Mouse (Mus musculus) liver, embryonic 14.5 days (tissue): Measurements from ENCODE around the gene Mgat4c. TPM values are rescaled to one million over a fixed set of nuclear protein-coding genes. Genes with fewer than 3 reads are reported as not detected.

Source experiments
- ATAC-seq: fragments of 200-750 bp; cut with Nextera tagmentation; 2 replicates; pipeline ENCODE4 v1.8.0; 2017; ENCODE audit warnings: moderate number of reproducible peaks, mild to moderate bottlenecking, moderate library complexity; ENCODE audit not compliant: insufficient read depth
- DNase-seq, 3 experiments: peaks; one replicate each; pipeline ENCODE4 v3.0.0-alpha.2; 2012 to 2013; ENCODE audit warnings: low read depth in 3 of 3, low spot score in 3 of 3
- H3K27ac ChIP-seq: fragments of 300-500 bp; sonication (generic); 2 replicates; pipeline ENCODE4 v1.5.1; 2014; ENCODE audit warnings: moderate library complexity, mild to moderate bottlenecking, control low read depth, inconsistent platforms
- H3K27me3 ChIP-seq: fragments of 300-500 bp; sonication (generic); 2 replicates; pipeline ENCODE4 v1.6.1; 2014; ENCODE audit warnings: mild to moderate bottlenecking, low read length, moderate library complexity; ENCODE audit not compliant: control insufficient read depth, insufficient read depth
- H3K36me3 ChIP-seq: fragments of 300-500 bp; sonication (generic); replicated peaks from 2 replicates; pipeline ENCODE4 v1.6.1; 2014; ENCODE audit warnings: low read depth; ENCODE audit not compliant: control insufficient read depth, insufficient read depth
- H3K4me1 ChIP-seq, 2 experiments: fragments of 200-500 bp in 1 of 2; fragments of 300-500 bp in 1 of 2; sonication (generic) in 1 of 2; replicated peaks; 2 replicates each; pipeline ENCODE4 v1.6.1; 2012 to 2014; ENCODE audit warnings: antibody characterized with exemption in 1 of 2, inconsistent platforms in 1 of 2, low read length in 1 of 2; ENCODE audit not compliant: control insufficient read depth in 2 of 2, insufficient read depth in 2 of 2
- H3K4me2 ChIP-seq: fragments of 300-500 bp; sonication (generic); 2 replicates; pipeline ENCODE4 v1.6.1; 2014; ENCODE audit warnings: low read depth, mild to moderate bottlenecking, control low read depth, moderate library complexity
- H3K4me3 ChIP-seq, 2 experiments: fragments of 200-500 bp in 1 of 2; fragments of 300-500 bp in 1 of 2; sonication (generic) in 1 of 2; 2 replicates each; pipeline ENCODE4 v1.5.1; 2012 to 2014; ENCODE audit warnings: low read depth in 2 of 2, low read length in 2 of 2, mild to moderate bottlenecking in 2 of 2, control low read depth in 1 of 2, inconsistent platforms in 1 of 2, moderate library complexity in 1 of 2; ENCODE audit not compliant: insufficient read depth in 1 of 2
- H3K9ac ChIP-seq: fragments of 300-500 bp; sonication (generic); replicated peaks from 2 replicates; pipeline ENCODE4 v1.6.1; 2014; ENCODE audit warnings: mild to moderate bottlenecking, control low read depth, moderate library complexity
- H3K9me3 ChIP-seq: fragments of 300-500 bp; sonication (generic); 2 replicates; pipeline ENCODE4 v1.6.1; 2016; ENCODE audit warnings: low read length, mixed read lengths; ENCODE audit not compliant: control insufficient read depth
- CTCF ChIP-seq: IDR thresholded peaks from 2 replicates; pipeline ENCODE4 v1.5.1; 2016; ENCODE audit warnings: antibody characterized with exemption, low read depth, control low read depth
- EP300 ChIP-seq: IDR thresholded peaks from 2 replicates; pipeline ENCODE4 v1.6.1; 2016; ENCODE audit warnings: antibody characterized with exemption, low read depth
- WGBS: fragments of 180-500 bp; shearing (Covaris S2); extraction: QIAGEN DNeasy Blood & Tissue Kit; methylation state at CpG from one replicate; pipeline ENCODE4 v1.1.7; 2014; ENCODE audit not compliant: insufficient replicate concordance; 5-methylcytosine and 5-hydroxymethylcytosine counted together
- polyA plus RNA-seq, 2 experiments: library from polyadenylated mRNA; depleted of rRNA in 1 of 2; stranded (reverse) in 1 of 2; unstranded in 1 of 2; fragments of >200 nt; fragmentation: Nextera tagmentation in 1 of 2; extraction: Ambion mirVana in 1 of 2; gene quantifications; 2 replicates each; pipeline versions ENCODE4 v1.2.1 to v1.2.3; 2012 to 2014

The Mgat4c gene
- polyA plus RNA-seq (2012; rRNA removed) (not detected in 2 replicates), polyA plus RNA-seq (2014; fragmentation: Nextera tagmentation; extraction: Ambion mirVana) (not detected in 2 replicates)

GRCm38 (mm10) chr10:101681437-101681912 is at the start of gene Mgat4c:
Mgat4c (plus strand) TSS chr10:101681487.
- Histone ChIP-seq H3K4me3 (no peak within 1 kb of the TSS), H3K36me3 (no peaks in the 10 kb centered on the region), H3K4me2 (no peak within 1 kb of the TSS), H3K9me3 (no peaks in the 10 kb centered on the region), H3K27me3 (no peaks in the 10 kb centered on the region), H3K27ac (no peak within 1 kb of the TSS), H3K9ac (no peak within 1 kb of the TSS), H3K4me1 (no peaks in the 10 kb centered on the region)
- no peak for ATAC-seq
- TF ChIP-seq EP300: no peak
- no peak for TF ChIP-seq CTCF
- no peak for DNase-seq
- WGBS: 63% methylated on average over 6 of the region's 6 CpGs

GRCm38 (mm10) chr10:101635266-101635665 is 46.0 kb upstream of the Mgat4c start:
- DNase-seq: no peak
- Histone ChIP-seq H3K27me3 (no peaks in the 10 kb centered on the region), H3K4me3 (no peak overlapping the region), H3K36me3 (no peaks in the 10 kb centered on the region), H3K27ac (no peak overlapping the region), H3K9ac (no peak overlapping the region), H3K9me3 (no peaks in the 10 kb centered on the region), H3K4me2 (no peak overlapping the region), H3K4me1 (no peaks in the 10 kb centered on the region)
- ATAC-seq: no peak
- TF ChIP-seq CTCF (no peak), EP300 (no peak)
- WGBS: 52% methylated on average over 6 of the region's 6 CpGs

GRCm38 (mm10) chr10:101641048-101641447 is 40.2 kb upstream of the Mgat4c start:
- ATAC-seq (no peak), DNase-seq (no peak)
- Histone ChIP-seq H3K27me3 (no peaks in the 10 kb centered on the region), H3K9ac (no peak overlapping the region), H3K4me3 (no peak overlapping the region), H3K9me3 (no peaks in the 10 kb centered on the region), H3K36me3 (no peaks in the 10 kb centered on the region), H3K4me1 (no peaks in the 10 kb centered on the region), H3K27ac (no peak overlapping the region), H3K4me2 (no peak overlapping the region)
- 55% methylated on average over 2 of the region's 2 CpGs for WGBS
- TF ChIP-seq EP300 (no peak), CTCF (no peak)

- no peak overlapping the region for H3K4me2 ChIP-seq
- H3K9ac ChIP-seq: no peak overlapping the region
- TF ChIP-seq EP300 (no peak), CTCF (no peak)
- no peaks in the 10 kb centered on the region for H3K36me3 ChIP-seq
- no peak overlapping the region for H3K4me3 ChIP-seq
- H3K27me3 ChIP-seq: no peaks in the 10 kb centered on the region
- no peak for ATAC-seq
- H3K4me1 ChIP-seq: no peaks in the 10 kb centered on the region
- no peak overlapping the region for H3K27ac ChIP-seq
- WGBS: 72% methylated on average over 5 of the region's 5 CpGs
- no peak for DNase-seq
- H3K9me3 ChIP-seq: no peaks in the 10 kb centered on the region
These were observed 627 bp downstream of the Mgat4c start for GRCm38 (mm10) chr10:101681914-101682313.

GRCm38 (mm10) chr10:101761828-101762227 is 80.5 kb downstream of the Mgat4c start:
- H3K36me3 ChIP-seq: no peaks in the 10 kb centered on the region
- H3K27ac ChIP-seq: no peak overlapping the region
- WGBS: 58% methylated on average over 3 of the region's 3 CpGs
- no peak overlapping the region for H3K4me2 ChIP-seq
- no peaks in the 10 kb centered on the region for H3K9me3 ChIP-seq
- no peaks in the 10 kb centered on the region for H3K27me3 ChIP-seq
- H3K4me1 ChIP-seq: no peaks in the 10 kb centered on the region
- H3K9ac ChIP-seq: no peak overlapping the region
- ATAC-seq (no peak), DNase-seq (no peak)
- H3K4me3 ChIP-seq: no peak overlapping the region
- TF ChIP-seq EP300 (no peak), CTCF (no peak)
